Mouse (Mus musculus) forebrain, embryonic 12.5 days (tissue): Measurements from ENCODE around the gene Wif1. TPM values are rescaled to one million over a fixed set of nuclear protein-coding genes. Genes with fewer than 3 reads are reported as not detected.

Experiments used
- ATAC-seq: fragments of 200-750 bp; cut with Nextera tagmentation; 2 replicates; pipeline ENCODE4 v1.8.0; 2017; ENCODE audit warnings: moderate TSS enrichment; ENCODE audit not compliant: low FRiP score
- H3K27ac ChIP-seq: fragments of 300-500 bp; sonication (generic); 2 replicates; pipeline ENCODE4 v1.5.1; 2016; ENCODE audit warnings: mild to moderate bottlenecking
- H3K27me3 ChIP-seq: fragments of 300-500 bp; sonication (generic); 2 replicates; pipeline ENCODE4 v1.6.1; 2016; ENCODE audit warnings: mild to moderate bottlenecking
- H3K36me3 ChIP-seq: fragments of 300-500 bp; sonication (generic); replicated peaks from 2 replicates; pipeline ENCODE4 v1.6.1; 2016; ENCODE audit warnings: mild to moderate bottlenecking
- H3K4me1 ChIP-seq: fragments of 300-500 bp; sonication (generic); 2 replicates; pipeline ENCODE4 v1.6.1; 2016
- H3K4me2 ChIP-seq: fragments of 300-500 bp; sonication (generic); 2 replicates; pipeline ENCODE4 v1.6.1; 2016; ENCODE audit warnings: mild to moderate bottlenecking, moderate library complexity
- H3K4me3 ChIP-seq: fragments of 300-500 bp; sonication (generic); replicated peaks from 2 replicates; pipeline ENCODE4 v1.5.1; 2016; ENCODE audit warnings: mild to moderate bottlenecking
- H3K9ac ChIP-seq: fragments of 300-500 bp; sonication (generic); 2 replicates; pipeline ENCODE4 v1.6.1; 2016; ENCODE audit warnings: mild to moderate bottlenecking
- H3K9me3 ChIP-seq: fragments of 300-500 bp; sonication (generic); 2 replicates; pipeline ENCODE4 v1.6.1; 2016
- WGBS: fragments of 180-500 bp; shearing (Covaris S2); methylation state at CpG from one replicate; pipeline ENCODE4 v1.1.7; 2016; 5-methylcytosine and 5-hydroxymethylcytosine counted together
- polyA plus RNA-seq: library from polyadenylated mRNA; unstranded; fragments of >200 nt; fragmentation: Nextera tagmentation; extraction: Ambion mirVana; gene quantifications from 2 replicates; pipeline ENCODE4 v1.2.1, GENCODE M21; 2016

The Wif1 gene
- polyA plus RNA-seq, 1 experiment from 2014 or later, result 9.2 TPM

DNA sequence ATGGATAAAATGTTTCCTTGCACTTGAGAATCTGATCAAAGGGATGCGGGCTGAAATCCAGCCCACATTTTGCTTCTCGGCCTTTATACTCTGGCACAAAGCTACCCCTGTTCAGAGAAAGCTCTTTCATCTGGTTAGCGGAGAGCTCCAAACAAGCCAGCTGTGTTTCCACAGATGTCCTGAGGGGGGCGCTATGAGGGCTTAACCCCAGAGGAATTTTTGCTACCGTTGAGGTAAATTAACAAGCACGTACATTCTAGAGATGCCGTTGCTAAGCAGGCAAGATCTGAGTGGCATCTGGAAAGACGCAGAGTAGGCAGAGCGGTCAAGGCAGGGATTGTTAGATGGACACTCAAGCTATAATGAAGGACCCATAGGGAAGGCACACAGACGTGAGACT, 13.7 kb downstream of the Wif1 start:
- 78% methylated on average over 10 of the region's 10 CpGs for WGBS
- H3K27me3 ChIP-seq, result no peaks in the 10 kb centered on the region
- H3K4me3 ChIP-seq, result no peak overlapping the region
- no peaks in the 10 kb centered on the region for H3K36me3 ChIP-seq
- H3K9ac ChIP-seq, result no peak overlapping the region
- no peak for ATAC-seq
- no peaks in the 10 kb centered on the region for H3K4me1 ChIP-seq
- no peak overlapping the region for H3K4me2 ChIP-seq
- H3K9me3 ChIP-seq, result no peaks in the 10 kb centered on the region
- H3K27ac ChIP-seq, result no peak overlapping the region

DNA sequence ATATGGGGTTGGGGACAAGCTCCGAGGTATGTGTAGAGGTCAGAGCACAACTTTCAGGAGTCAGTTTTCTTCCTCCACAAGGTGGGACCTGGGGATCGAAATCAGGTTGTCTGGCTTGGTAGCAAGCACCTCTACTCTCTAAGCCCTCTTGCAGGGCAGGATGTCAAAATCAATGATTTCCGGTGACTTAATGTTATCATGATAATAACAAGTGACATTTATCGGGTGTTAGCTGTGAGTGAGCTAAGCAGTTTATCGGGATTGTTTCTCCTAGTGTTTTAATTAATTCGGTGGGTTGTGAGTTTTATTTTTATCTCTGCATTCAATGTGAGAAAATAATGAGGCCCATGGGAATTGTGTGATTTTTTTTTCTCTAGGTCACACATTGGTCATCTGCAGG, 18.3 kb downstream of the Wif1 start:
- H3K36me3 ChIP-seq, result no peaks in the 10 kb centered on the region
- H3K4me3 ChIP-seq, result no peak overlapping the region
- H3K27ac ChIP-seq, result no peak overlapping the region
- 92% methylated on average over 6 of the region's 6 CpGs for WGBS
- no peaks in the 10 kb centered on the region for H3K27me3 ChIP-seq
- H3K9me3 ChIP-seq, result no peaks in the 10 kb centered on the region
- no peak for ATAC-seq
- peaks cover 24% of the 10 kb centered on the region; the same call in 1 of the 2 replicates for H3K4me1 ChIP-seq
- H3K9ac ChIP-seq, result no peak overlapping the region
- H3K4me2 ChIP-seq, result no peak overlapping the region

DNA sequence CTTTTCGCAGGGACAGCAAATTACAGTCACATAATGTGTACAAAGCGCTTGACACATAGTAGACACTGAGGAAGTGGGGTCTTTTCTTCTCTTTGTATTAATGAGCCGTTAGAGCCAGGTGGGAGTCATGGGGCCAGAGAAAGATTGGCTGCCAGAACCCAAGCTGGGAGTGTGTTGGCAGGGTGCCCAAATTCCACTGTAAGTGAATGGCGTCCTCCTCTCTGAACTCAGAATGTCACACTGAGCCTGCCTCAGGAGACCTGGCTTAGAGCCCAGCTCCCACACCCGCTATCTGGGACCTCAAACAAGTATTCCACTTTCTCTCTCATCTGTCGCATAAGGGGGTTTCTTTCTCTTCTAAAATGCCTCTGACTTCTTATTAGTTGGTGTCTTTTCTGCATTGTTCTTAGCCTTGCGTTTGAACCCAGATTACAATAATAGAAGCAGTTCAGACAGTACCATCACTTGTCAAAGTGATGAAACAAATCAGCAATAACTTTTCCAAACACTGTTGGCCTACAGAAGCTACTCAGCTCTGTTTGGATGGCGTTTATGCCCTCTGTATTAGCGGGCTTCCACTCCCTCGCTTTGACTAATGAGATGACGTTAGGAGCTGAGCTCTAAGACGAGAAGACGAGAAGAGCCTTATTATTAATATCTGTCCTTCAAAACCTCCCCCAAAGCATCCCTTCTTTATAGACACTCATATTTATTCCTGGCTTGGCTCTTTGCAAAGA, 21.9 kb downstream of the Wif1 start:
- H3K27me3 ChIP-seq, result no peaks in the 10 kb centered on the region
- H3K9me3 ChIP-seq, result no peaks in the 10 kb centered on the region
- no peak overlapping the region for H3K9ac ChIP-seq
- 30% methylated on average over 13 of the region's 13 CpGs for WGBS
- no peaks in the 10 kb centered on the region for H3K36me3 ChIP-seq
- H3K27ac ChIP-seq, result peak overlapping the region; percentile 43
- H3K4me2 ChIP-seq, result 0 out of 2 replicates have a peak overlapping the region, but pooled peaks have one; percentile 4
- peak; percentile 88 for ATAC-seq
- H3K4me3 ChIP-seq, result no peak overlapping the region
- peaks cover 29% of the 10 kb centered on the region for H3K4me1 ChIP-seq

DNA sequence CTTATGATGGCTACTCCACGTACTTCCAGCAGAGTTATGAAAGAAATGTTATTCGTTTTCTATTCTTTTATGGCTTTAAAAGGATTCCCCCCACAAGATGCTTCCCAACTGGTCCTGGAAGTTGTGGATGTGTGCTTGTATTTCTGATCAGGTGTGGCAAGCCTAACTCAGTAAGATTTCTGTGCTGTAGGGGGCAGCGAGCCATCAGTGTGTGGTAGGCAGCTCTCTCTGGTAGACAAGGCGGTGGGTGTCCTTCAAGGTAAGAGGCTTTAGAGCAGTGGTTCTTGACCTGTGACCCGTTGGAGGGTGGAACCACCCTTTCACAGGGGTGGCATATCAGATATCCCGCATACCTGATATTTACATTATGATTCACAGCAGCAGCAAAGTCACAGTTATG, 23.1 kb downstream of the Wif1 start:
- 91% methylated on average over 6 of the region's 6 CpGs for WGBS
- Histone ChIP-seq H3K27ac (no peak overlapping the region), H3K4me2 (no peak overlapping the region), H3K4me1 (peaks cover 29% of the 10 kb centered on the region), H3K9me3 (no peaks in the 10 kb centered on the region), H3K27me3 (no peaks in the 10 kb centered on the region), H3K36me3 (no peaks in the 10 kb centered on the region), H3K9ac (no peak overlapping the region), H3K4me3 (no peak overlapping the region)
- no peak for ATAC-seq

DNA sequence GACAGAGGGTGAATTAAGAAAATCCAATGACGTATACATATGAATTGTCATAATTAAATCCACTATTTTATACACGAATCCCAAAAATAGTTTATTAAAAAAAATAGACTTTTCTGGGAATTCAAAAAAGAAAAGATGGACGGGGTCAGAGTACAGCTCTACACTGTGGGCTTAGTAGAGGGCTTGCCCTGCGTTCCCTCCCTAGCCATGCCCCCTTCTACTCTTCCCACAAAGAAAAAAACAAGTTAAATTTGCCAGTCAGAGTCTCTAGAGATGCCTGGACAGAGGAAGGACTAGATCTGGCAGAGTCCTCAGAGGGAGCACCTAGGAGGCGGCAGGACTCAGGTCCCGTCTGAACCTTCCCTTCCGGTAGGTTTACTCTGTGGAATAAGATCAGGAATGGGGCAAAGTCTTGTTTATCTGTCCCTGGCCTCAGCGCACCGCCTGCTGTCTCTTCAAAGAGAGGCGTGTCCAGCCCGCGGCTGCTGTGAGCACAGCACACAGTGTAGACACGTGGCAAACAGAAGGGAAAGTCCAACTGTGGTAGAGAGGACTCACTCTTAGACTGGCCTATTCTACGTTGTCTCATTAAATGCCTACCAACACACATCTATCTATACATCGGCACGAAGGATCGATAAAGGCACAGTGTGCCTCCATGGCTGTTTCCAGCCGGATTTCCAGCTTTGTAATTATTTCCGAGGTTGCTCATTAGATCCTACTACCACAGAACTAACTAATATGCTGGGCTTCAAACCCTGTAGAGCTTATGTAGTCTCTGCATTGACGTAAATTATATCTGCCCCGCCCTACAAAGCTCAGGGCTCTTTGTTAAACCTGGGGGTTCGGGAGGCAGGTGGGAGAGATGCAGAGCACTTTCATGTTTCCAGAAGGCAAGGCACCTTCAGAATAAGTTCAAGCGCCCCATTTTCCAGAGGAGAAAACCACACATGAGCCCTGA, 25.6 kb downstream of the Wif1 start:
- Histone ChIP-seq H3K27ac (no peak overlapping the region), H3K4me3 (no peak overlapping the region), H3K36me3 (no peaks in the 10 kb centered on the region), H3K4me1 (peaks cover 27% of the 10 kb centered on the region), H3K9ac (no peak overlapping the region), H3K27me3 (no peaks in the 10 kb centered on the region), H3K4me2 (no peak overlapping the region), H3K9me3 (no peaks in the 10 kb centered on the region)
- ATAC-seq, result no peak
- 85% methylated on average over 23 of the region's 23 CpGs for WGBS

DNA sequence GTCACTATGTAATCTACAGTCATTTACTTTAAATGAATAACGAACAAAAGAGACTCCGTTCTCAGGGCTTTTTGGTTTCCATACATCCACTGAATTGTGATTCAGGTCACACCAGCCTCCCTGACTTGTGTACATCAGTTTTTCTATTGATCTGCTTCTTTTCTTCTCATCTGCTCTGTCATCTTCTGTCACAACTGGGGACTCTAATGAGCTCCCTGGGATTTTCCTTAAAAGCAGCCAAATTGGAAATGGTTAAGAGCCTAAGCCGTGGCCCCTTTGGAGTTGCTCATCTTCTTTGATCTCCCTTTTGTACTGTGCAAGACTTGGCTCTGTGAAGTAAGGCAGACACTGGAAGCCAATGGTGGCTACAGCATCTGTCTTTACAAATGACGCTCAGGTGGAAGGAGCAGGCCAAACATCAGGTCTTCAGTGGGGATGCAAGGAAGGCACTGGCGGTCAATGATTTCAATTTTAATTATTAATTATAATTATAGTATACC, 27.6 kb downstream of the Wif1 start:
- Histone ChIP-seq H3K9ac (no peak overlapping the region), H3K4me1 (peaks cover 10% of the 10 kb centered on the region; the same call in 1 of the 2 replicates), H3K27ac (no peak overlapping the region), H3K4me2 (no peak overlapping the region), H3K9me3 (no peaks in the 10 kb centered on the region), H3K27me3 (no peaks in the 10 kb centered on the region), H3K4me3 (no peak overlapping the region), H3K36me3 (no peaks in the 10 kb centered on the region)
- 44% methylated on average over 5 of the region's 5 CpGs for WGBS
- ATAC-seq, result peak; percentile 44; the same call in 1 of the 2 replicates

DNA sequence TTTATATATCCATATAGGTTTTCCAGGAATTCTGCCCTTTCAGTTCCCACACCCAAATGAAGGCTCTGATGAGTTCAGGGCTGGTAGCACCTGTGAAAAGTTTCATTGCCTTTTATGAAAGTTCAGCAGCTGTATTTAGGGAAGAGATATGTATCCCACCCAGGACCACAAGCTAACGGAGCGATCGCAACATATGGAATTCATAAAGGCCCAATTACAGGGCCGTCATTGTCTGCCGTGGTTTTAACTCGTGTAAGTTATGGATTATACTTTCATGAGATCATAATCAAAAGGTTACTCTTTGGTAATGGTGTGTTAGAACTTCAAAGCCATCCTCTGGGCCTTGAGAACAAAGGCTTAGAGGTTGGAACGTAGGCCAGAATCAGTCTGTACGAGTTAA, 28.9 kb downstream of the Wif1 start:
- no peak overlapping the region for H3K27ac ChIP-seq
- no peaks in the 10 kb centered on the region for H3K27me3 ChIP-seq
- peaks cover 5% of the 10 kb centered on the region; the same call in 1 of the 2 replicates for H3K4me1 ChIP-seq
- H3K4me3 ChIP-seq, result no peak overlapping the region
- no peak for ATAC-seq
- no peak overlapping the region for H3K9ac ChIP-seq
- no peak overlapping the region for H3K4me2 ChIP-seq
- H3K36me3 ChIP-seq, result no peaks in the 10 kb centered on the region
- H3K9me3 ChIP-seq, result no peaks in the 10 kb centered on the region
- WGBS, result 69% methylated on average over 8 of the region's 8 CpGs

DNA sequence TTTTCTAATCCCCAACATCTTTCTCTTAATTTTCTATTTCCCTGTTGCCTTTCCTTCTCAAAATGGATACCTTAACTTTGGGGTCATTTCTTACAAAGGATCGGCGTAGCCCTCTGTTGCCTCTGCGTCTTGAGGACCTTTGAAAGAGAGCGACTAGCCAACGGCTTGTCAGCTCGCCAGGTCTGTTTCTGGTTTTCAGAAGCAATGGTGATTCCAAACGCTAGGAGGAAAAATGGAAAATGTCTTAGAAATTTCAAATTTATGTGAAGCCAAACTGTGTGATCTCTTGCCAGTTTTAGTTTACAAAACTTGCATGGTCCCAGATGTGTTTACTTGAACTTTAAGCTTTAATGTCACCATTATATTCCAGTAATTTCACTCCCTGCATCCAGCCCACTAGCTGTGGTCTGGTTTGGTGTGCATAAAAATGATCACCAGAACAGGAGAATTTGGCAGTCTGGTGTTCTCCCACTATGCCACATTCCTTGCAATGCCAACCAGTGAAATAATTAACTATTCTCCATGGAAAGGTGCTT, 33.7 kb downstream of the Wif1 start:
- Histone ChIP-seq H3K4me2 (no peak overlapping the region), H3K9me3 (no peaks in the 10 kb centered on the region), H3K27ac (no peak overlapping the region), H3K4me3 (no peak overlapping the region), H3K27me3 (no peaks in the 10 kb centered on the region), H3K36me3 (no peaks in the 10 kb centered on the region), H3K4me1 (no peaks in the 10 kb centered on the region), H3K9ac (no peak overlapping the region)
- ATAC-seq, result no peak
- 87% methylated on average over 7 of the region's 7 CpGs for WGBS

DNA sequence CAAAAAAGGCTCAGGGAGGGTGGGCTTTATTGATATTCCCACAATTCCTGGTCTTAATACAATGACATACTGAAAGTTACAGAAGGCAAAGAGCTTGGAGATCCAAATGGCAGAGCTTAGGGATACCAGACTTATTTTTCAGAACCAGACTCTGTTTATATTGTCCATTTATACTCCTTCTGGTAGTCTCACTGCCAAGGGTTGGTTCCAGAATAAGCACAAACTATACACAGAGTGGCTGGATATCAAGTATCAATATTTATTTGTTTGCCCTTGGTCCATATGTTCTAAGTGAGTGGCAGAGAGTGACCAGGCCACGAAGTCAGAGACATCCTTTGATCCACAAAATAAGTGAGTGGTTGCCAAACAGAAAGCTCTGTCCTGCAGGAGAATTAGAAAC, 34.2 kb downstream of the Wif1 start:
- Histone ChIP-seq H3K4me3 (no peak overlapping the region), H3K36me3 (no peaks in the 10 kb centered on the region), H3K9ac (no peak overlapping the region), H3K4me1 (no peaks in the 10 kb centered on the region), H3K4me2 (no peak overlapping the region), H3K27ac (no peak overlapping the region), H3K9me3 (no peaks in the 10 kb centered on the region), H3K27me3 (no peaks in the 10 kb centered on the region)
- WGBS, result 72% methylated on average over 1 of the region's 1 CpGs
- ATAC-seq, result no peak

DNA sequence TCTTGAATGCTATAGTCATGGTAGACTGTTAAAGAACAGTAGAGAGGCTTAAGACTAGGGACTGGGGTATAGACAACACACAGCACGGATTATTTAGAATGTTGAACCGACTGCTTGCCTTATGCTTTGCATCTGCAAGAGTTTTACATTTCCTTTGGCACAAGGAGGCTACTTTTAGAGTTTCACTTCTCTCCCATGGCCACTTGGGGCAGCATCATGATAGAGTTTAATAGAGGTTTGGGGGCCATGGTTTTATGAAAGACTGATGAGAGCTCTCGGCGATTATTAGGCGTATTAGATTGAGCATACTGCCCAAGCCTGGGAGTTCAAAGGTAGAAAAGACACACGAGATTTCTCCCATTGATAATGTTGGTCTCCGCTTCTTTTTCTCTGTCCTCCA, 37.0 kb downstream of the Wif1 start:
- no peak for ATAC-seq
- H3K9me3 ChIP-seq, result no peaks in the 10 kb centered on the region
- no peak overlapping the region for H3K9ac ChIP-seq
- no peak overlapping the region for H3K4me3 ChIP-seq
- WGBS, result 74% methylated on average over 7 of the region's 7 CpGs
- no peaks in the 10 kb centered on the region for H3K4me1 ChIP-seq
- H3K27me3 ChIP-seq, result no peaks in the 10 kb centered on the region
- H3K36me3 ChIP-seq, result no peaks in the 10 kb centered on the region
- H3K27ac ChIP-seq, result no peak overlapping the region
- H3K4me2 ChIP-seq, result no peak overlapping the region

DNA sequence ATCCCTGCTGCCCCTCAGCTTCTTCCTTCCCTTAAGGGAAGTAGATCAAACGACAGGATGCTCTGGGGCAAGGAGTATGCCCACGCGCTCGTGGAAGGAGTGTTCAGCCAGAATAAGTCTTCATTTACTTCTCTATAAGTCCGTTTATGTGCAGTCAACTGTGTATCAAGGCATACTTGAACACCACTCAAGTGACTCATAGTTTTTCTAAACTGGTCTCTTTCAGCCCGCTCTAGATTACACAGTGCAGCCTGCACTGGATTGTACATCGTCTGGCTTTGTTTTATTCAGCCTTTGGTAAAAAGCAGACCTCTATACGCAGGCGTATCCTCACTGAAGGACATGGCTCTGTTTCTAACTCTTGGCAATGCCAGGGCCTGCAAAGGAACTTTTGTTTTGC, 46.7 kb downstream of the Wif1 start:
- 84% methylated on average over 9 of the region's 9 CpGs for WGBS
- Histone ChIP-seq H3K27ac (no peak overlapping the region), H3K27me3 (0 out of 2 replicates have a peak, but pooled peaks cover 4% of the 10 kb centered on the region)

DNA sequence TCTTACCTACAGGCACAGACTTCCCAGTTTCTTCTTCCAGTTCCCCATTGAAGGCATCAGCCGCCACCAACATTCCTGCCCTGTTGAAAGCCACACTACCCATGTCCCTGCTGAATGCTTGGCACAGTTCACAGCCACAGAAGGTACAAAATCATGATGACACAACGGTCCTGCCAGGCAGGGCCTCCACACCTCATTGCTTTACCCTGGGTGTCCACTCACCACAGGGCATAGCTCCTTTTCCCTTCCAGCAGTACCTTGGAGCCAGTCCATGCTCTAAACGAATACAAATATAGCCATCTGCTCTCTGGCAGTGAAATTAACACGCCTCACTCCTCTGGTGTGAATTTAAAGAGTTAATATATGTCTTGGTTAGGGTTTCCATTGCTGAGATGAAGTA, 49.1 kb downstream of the Wif1 start:
- H3K4me3 ChIP-seq, result no peak overlapping the region
- no peaks in the 10 kb centered on the region for H3K36me3 ChIP-seq
- WGBS, result 82% methylated on average over 4 of the region's 4 CpGs
- H3K27ac ChIP-seq, result no peak overlapping the region
- no peak overlapping the region for H3K4me2 ChIP-seq
- no peak for ATAC-seq
- no peak overlapping the region for H3K9ac ChIP-seq
- H3K27me3 ChIP-seq, result 0 out of 2 replicates have a peak, but pooled peaks cover 4% of the 10 kb centered on the region
- no peaks in the 10 kb centered on the region for H3K9me3 ChIP-seq
- no peaks in the 10 kb centered on the region for H3K4me1 ChIP-seq

More for the DNA sequence above, 46.7 kb downstream of the Wif1 start:
- H3K4me3 ChIP-seq, result no peak overlapping the region
- ATAC-seq, result no peak
- H3K4me1 ChIP-seq, result no peaks in the 10 kb centered on the region
- no peaks in the 10 kb centered on the region for H3K36me3 ChIP-seq
- H3K9ac ChIP-seq, result no peak overlapping the region
- no peak overlapping the region for H3K4me2 ChIP-seq
- H3K9me3 ChIP-seq, result no peaks in the 10 kb centered on the region
